Mouse (Mus musculus) hindbrain, embryonic 12.5 days (tissue): Measurements from ENCODE around the gene Kcne3. TPM values are rescaled to one million over a fixed set of nuclear protein-coding genes. Genes with fewer than 3 reads are reported as not detected.

Source experiments
- ATAC-seq: fragments of 200-750 bp; cut with Nextera tagmentation; 2 replicates; pipeline ENCODE4 v1.8.0; 2017; ENCODE audit warnings: moderate TSS enrichment; ENCODE audit not compliant: low FRiP score
- H3K27ac ChIP-seq: fragments of 300-500 bp; sonication (generic); 2 replicates; pipeline ENCODE4 v1.5.1; 2016; ENCODE audit warnings: mild to moderate bottlenecking
- H3K27me3 ChIP-seq: fragments of 300-500 bp; sonication (generic); 2 replicates; pipeline ENCODE4 v1.6.1; 2016; ENCODE audit warnings: mild to moderate bottlenecking
- H3K36me3 ChIP-seq: fragments of 300-500 bp; sonication (generic); 2 replicates; pipeline ENCODE4 v1.6.1; 2016; ENCODE audit warnings: mild to moderate bottlenecking
- H3K4me1 ChIP-seq: fragments of 300-500 bp; sonication (generic); 2 replicates; pipeline ENCODE4 v1.6.1; 2016
- H3K4me2 ChIP-seq: fragments of 300-500 bp; sonication (generic); replicated peaks from 2 replicates; pipeline ENCODE4 v1.6.1; 2016; ENCODE audit warnings: mild to moderate bottlenecking
- H3K4me3 ChIP-seq: fragments of 300-500 bp; sonication (generic); 2 replicates; pipeline ENCODE4 v1.5.1; 2016; ENCODE audit warnings: mild to moderate bottlenecking
- H3K9ac ChIP-seq: fragments of 300-500 bp; sonication (generic); 2 replicates; pipeline ENCODE4 v1.6.1; 2016; ENCODE audit warnings: mild to moderate bottlenecking, moderate library complexity
- H3K9me3 ChIP-seq: fragments of 300-500 bp; sonication (generic); replicated peaks from 2 replicates; pipeline ENCODE4 v1.6.1; 2016; ENCODE audit warnings: mild to moderate bottlenecking
- WGBS: fragments of 180-500 bp; shearing (Covaris S2); methylation state at CpG from one replicate; pipeline ENCODE4 v1.1.7; 2016; 5-methylcytosine and 5-hydroxymethylcytosine counted together
- polyA plus RNA-seq: library from polyadenylated mRNA; unstranded; fragments of >200 nt; fragmentation: Nextera tagmentation; extraction: Ambion mirVana; gene quantifications from 2 replicates; pipeline ENCODE4 v1.2.1, GENCODE M21; 2016

The Kcne3 gene
- polyA plus RNA-seq, 1 experiment from 2014 or later = 4.7 TPM

DNA sequence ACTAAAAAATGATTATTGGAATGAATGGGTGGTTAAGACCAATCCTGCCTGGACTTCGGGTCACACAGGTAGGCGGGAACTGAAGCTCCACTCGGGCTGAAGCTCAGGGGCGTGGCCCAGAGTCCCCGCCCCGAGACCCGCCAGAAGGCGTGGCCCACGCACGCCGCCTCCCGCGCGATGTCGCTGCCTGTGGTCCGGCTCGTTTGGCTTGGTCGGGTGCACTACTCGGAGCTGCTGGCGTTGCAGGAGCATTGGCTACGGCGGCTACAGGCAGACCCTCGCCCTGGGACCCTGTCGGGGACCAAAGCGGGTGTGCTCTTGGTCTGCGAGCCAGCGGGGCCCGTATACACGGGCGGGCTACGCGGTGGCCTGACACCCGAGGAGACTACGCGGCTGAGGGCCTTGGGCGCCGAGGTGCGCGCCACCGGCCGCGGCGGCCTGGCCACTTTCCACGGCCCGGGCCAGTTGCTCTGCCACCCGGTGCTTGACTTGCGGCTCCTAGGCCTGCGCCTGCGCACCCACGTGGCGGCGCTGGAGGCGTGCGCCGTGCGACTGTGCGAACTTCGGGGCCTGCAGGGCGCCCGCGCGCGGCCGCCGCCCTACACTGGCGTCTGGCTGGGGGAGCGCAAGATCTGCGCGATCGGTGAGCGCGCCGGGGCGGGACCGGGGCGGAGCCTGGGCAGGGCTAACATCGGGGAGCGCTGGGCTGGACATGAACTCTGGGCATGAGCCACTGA lies 17.0 kb upstream of the Kcne3 start, which contains the start of gene Lipt2:
TSS of gene Lipt2 (plus strand) at position 173 of the 737 bp plus-strand sequence.
- H3K4me1 ChIP-seq = peaks cover 6% of the 10 kb centered on the region
- H3K9me3 ChIP-seq = no peaks in the 10 kb centered on the region
- H3K27ac ChIP-seq = peak within 1 kb of the TSS; percentile 88
- H3K4me3 ChIP-seq = peak within 1 kb of the TSS; percentile 73
- H3K4me2 ChIP-seq = peak within 1 kb of the TSS; percentile 78
- under 1% methylated on average over 64 of the region's 78 CpGs for WGBS
- H3K9ac ChIP-seq = peak within 1 kb of the TSS; percentile 78
- H3K27me3 ChIP-seq = peaks cover 10% of the 10 kb centered on the region; the same call in 1 of the 2 replicates
- peak; percentile 99 for ATAC-seq
- H3K36me3 ChIP-seq = no peaks in the 10 kb centered on the region

DNA sequence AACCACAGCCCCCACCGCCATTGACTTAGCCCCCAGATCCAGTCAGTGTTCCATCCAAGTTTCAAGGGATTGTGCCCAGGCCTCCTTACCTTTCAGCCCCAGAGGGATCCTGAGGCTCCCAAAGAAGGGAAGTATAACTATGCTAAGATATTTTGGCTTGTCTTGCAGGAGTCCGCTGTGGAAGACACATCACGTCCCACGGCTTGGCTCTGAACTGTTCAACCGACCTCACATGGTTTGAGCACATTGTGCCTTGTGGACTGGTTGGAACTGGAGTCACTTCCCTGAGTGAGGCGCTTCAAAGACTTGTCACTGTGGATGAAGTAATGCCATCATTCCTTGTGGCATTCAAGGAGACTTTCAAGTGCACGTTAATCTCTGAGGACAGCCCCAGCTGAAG lies 16.3 kb upstream of the Kcne3 start:
- ATAC-seq = peak; percentile 5; the same call in 1 of the 2 replicates
- peaks cover 10% of the 10 kb centered on the region; the same call in 1 of the 2 replicates for H3K27me3 ChIP-seq
- H3K4me3 ChIP-seq = peak overlapping the region; percentile 73
- WGBS = 79% methylated on average over 7 of the region's 7 CpGs
- no peaks in the 10 kb centered on the region for H3K36me3 ChIP-seq
- no peaks in the 10 kb centered on the region for H3K9me3 ChIP-seq
- H3K27ac ChIP-seq = peak overlapping the region; percentile 88
- peak overlapping the region; percentile 78 for H3K9ac ChIP-seq
- H3K4me2 ChIP-seq = peak overlapping the region; percentile 78
- peaks cover 6% of the 10 kb centered on the region for H3K4me1 ChIP-seq

DNA sequence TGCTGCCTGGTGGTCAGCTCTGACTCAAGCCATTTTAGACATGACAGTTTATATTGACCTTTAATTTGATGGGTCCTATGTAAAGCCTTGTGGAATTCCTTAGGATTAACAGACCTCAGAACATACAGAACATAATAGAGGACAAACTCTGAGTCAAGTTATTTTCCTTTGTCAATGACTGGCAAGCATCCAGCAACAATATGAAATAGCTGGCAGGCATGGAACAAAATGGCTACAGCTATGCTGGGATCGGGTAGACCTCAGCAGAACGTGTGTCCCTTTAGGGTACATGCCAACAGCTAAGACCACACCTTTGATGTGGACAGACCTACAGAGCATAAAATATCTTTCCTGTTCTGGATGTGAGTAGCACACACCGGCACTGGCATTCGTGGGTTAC lies 12.8 kb upstream of the Kcne3 start:
- Histone ChIP-seq H3K9me3 (no peaks in the 10 kb centered on the region), H3K36me3 (no peaks in the 10 kb centered on the region), H3K4me3 (no peak overlapping the region), H3K4me2 (no peak overlapping the region), H3K27ac (no peak overlapping the region), H3K27me3 (no peaks in the 10 kb centered on the region), H3K4me1 (peaks cover 6% of the 10 kb centered on the region), H3K9ac (no peak overlapping the region)
- 89% methylated on average over 4 of the region's 4 CpGs for WGBS
- ATAC-seq = no peak

DNA sequence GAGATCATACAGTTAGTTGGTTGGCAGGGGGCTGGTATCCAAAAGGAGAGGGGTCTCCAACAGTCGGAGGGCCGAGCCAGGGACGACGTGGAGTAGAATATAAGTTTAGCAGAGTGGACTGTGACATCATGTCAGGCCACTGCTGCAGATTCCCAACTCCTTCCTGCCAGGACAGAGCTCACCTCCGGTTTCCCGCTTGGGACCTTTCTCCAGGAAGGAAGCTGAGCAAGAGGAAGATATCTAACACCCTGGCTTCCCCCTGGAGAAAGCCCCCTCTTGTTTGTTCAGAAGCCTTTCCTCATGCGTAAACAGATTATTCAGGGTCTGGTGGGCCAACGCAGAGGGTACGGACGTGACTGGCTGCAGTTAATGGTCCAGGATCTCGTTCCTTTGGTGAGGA lies 7.6 kb upstream of the Kcne3 start:
- H3K4me3 ChIP-seq = no peak overlapping the region
- ATAC-seq = no peak
- 85% methylated on average over 11 of the region's 11 CpGs for WGBS
- no peaks in the 10 kb centered on the region for H3K4me1 ChIP-seq
- no peaks in the 10 kb centered on the region for H3K36me3 ChIP-seq
- H3K9me3 ChIP-seq = no peaks in the 10 kb centered on the region
- no peak overlapping the region for H3K4me2 ChIP-seq
- no peak overlapping the region for H3K27ac ChIP-seq
- H3K9ac ChIP-seq = no peak overlapping the region
- no peaks in the 10 kb centered on the region for H3K27me3 ChIP-seq

DNA sequence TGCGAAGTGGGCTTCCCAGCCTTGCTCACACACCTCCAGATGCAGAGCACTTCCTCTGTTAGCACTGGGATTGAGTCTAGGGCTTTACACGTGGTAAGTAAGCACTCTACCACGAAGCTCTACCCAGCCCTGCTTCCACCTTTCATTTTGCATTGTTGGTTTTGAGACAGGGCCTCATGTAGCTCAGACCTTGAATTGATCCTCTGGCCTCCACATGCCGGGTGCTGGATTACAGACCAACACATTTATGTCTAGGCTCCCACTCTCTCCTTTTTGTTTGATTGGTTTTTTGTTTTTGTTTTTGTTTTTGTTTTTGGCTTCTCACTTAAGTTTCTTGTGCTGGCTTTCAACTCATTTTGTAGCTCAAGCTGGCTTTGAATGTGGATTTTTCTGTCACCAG lies 5.5 kb upstream of the Kcne3 start:
- no peaks in the 10 kb centered on the region for H3K9me3 ChIP-seq
- no peak for ATAC-seq
- H3K4me1 ChIP-seq = no peaks in the 10 kb centered on the region
- H3K36me3 ChIP-seq = no peaks in the 10 kb centered on the region
- no peak overlapping the region for H3K9ac ChIP-seq
- no peak overlapping the region for H3K27ac ChIP-seq
- H3K4me2 ChIP-seq = no peak overlapping the region
- no peak overlapping the region for H3K4me3 ChIP-seq
- 65% methylated on average over 4 of the region's 4 CpGs for WGBS
- H3K27me3 ChIP-seq = peaks cover 3% of the 10 kb centered on the region; the same call in 1 of the 2 replicates

- H3K9ac ChIP-seq = no peak overlapping the region
- H3K36me3 ChIP-seq = no peaks in the 10 kb centered on the region
- no peaks in the 10 kb centered on the region for H3K9me3 ChIP-seq
- peak overlapping the region; percentile 34 for H3K4me3 ChIP-seq
- peaks cover 12% of the 10 kb centered on the region for H3K4me1 ChIP-seq
- H3K27ac ChIP-seq = no peak overlapping the region
- peak overlapping the region; percentile 64 for H3K4me2 ChIP-seq
- peak; percentile 61; the same call in 1 of the 2 replicates for ATAC-seq
- H3K27me3 ChIP-seq = peaks cover 61% of the 10 kb centered on the region
- 10% methylated on average over 30 of the region's 30 CpGs for WGBS
Observed at GRCm38 (mm10) chr7:100178016-100178890, 2.0 kb downstream of the Kcne3 start.

DNA sequence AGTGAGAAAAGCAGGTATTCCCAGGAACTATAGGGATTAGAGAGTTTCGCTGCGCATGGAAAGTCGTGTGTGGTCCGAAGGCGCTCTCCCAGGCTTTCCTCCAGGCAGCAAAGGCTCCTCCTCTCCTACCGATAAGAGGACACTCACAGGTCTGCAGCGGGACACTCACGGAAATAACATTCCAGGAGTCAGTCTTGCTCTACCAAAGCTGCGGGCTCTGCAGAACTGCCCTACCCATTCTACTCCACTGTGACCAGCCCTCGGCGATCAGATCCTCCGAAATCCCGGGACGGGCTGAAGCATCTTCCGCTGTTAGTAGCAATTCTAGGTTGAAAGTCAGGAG lies 2.6 kb downstream of the Kcne3 start:
- H3K9ac ChIP-seq = no peak overlapping the region
- ATAC-seq = no peak
- peaks cover 61% of the 10 kb centered on the region for H3K27me3 ChIP-seq
- 3% methylated on average over 15 of the region's 15 CpGs for WGBS
- no peaks in the 10 kb centered on the region for H3K9me3 ChIP-seq
- no peak overlapping the region for H3K27ac ChIP-seq
- H3K4me2 ChIP-seq = peak overlapping the region; percentile 64
- H3K4me1 ChIP-seq = peaks cover 12% of the 10 kb centered on the region
- H3K36me3 ChIP-seq = no peaks in the 10 kb centered on the region
- peak overlapping the region; percentile 34 for H3K4me3 ChIP-seq

DNA sequence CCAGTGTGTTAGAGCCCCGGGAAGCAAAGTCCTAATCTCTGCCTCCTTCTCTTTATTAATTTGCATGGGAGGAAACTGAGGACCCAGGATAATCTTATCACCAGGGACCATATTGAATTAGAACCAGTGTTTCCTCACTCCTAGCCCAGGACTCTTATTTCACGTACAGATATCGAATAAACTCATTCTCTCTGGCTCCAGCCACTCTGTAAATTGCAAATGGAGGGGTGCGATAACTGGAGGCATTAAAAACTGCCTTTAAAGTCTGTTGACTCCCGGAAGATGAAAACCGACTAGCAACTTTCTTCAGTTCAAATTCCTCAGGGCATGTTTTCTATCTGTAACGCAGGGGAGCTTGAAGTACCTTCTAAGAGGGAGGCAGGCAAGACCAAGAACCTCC lies 3.1 kb downstream of the Kcne3 start:
- no peaks in the 10 kb centered on the region for H3K9me3 ChIP-seq
- H3K9ac ChIP-seq = no peak overlapping the region
- no peak overlapping the region for H3K27ac ChIP-seq
- peak overlapping the region; percentile 64 for H3K4me2 ChIP-seq
- peak overlapping the region; percentile 34; the same call in 1 of the 2 replicates for H3K4me3 ChIP-seq
- no peak for ATAC-seq
- no peaks in the 10 kb centered on the region for H3K36me3 ChIP-seq
- WGBS = 70% methylated on average over 7 of the region's 7 CpGs
- H3K27me3 ChIP-seq = peaks cover 61% of the 10 kb centered on the region
- peaks cover 12% of the 10 kb centered on the region for H3K4me1 ChIP-seq

- Histone ChIP-seq H3K4me2 (no peak overlapping the region), H3K36me3 (no peaks in the 10 kb centered on the region), H3K27me3 (peaks cover 61% of the 10 kb centered on the region), H3K27ac (no peak overlapping the region), H3K9ac (no peak overlapping the region), H3K9me3 (no peaks in the 10 kb centered on the region), H3K4me3 (no peak overlapping the region), H3K4me1 (peaks cover 12% of the 10 kb centered on the region)
- 77% methylated on average over 7 of the region's 7 CpGs for WGBS
- no peak for ATAC-seq
Observed at GRCm38 (mm10) chr7:100179836-100180407, 3.6 kb downstream of the Kcne3 start.

GRCm38 (mm10) chr7:100181176-100181575 lies 4.9 kb downstream of the Kcne3 start:
- 76% methylated on average over 2 of the region's 2 CpGs for WGBS

DNA sequence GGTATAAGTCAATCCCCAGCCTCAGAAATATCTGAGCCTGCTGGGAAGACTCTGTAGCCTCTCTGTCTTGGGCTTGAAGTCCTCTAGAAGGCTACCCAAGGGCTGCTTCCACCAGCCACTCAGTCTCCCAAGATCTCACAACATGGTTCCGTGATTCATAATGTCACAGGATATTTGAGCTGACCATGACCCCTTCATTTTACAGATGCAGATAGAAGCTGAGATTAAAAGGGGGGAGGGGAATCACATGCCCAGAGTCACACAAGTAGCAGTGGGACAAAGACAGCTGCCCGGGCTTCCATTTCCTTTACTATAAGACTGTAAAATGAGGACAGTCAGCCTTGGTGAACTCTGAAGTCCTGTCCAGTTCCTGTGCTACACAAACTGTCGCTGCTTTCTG lies 5.3 kb downstream of the Kcne3 start:
- ATAC-seq = no peak
- 72% methylated on average over 3 of the region's 3 CpGs for WGBS
- H3K27ac ChIP-seq = no peak overlapping the region

More at GRCm38 (mm10) chr7:100181176-100181575, 4.9 kb downstream of the Kcne3 start:
- Histone ChIP-seq H3K4me1 (peaks cover 12% of the 10 kb centered on the region), H3K9ac (no peak overlapping the region), H3K4me2 (no peak overlapping the region), H3K4me3 (no peak overlapping the region), H3K36me3 (no peaks in the 10 kb centered on the region), H3K27me3 (peaks cover 53% of the 10 kb centered on the region), H3K27ac (no peak overlapping the region), H3K9me3 (no peaks in the 10 kb centered on the region)
- no peak for ATAC-seq

DNA sequence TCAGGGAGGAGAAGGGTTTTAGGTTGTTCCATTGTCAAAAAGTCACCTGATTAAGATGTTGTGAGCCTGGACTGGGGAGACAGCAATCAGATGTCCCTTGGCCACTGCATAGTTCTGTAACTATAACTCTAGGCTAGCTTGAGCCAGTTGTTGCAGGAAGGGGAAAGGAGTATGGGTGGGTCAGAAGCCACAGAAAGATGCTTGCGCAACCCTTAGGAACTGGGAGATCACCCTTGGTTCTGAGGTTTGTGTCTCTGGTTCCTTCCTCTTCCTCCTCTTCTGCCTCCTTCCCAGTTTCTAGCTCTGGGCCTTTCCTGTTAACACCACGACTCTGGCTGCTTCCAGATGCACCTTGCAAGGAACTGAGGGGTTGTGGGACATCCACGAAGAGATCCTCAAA lies 6.1 kb downstream of the Kcne3 start:
- H3K36me3 ChIP-seq = no peaks in the 10 kb centered on the region
- H3K9me3 ChIP-seq = no peaks in the 10 kb centered on the region
- H3K4me1 ChIP-seq = peaks cover 12% of the 10 kb centered on the region
- peaks cover 43% of the 10 kb centered on the region for H3K27me3 ChIP-seq
- no peak overlapping the region for H3K4me2 ChIP-seq
- no peak overlapping the region for H3K27ac ChIP-seq
- ATAC-seq = no peak
- WGBS = 79% methylated on average over 3 of the region's 3 CpGs
- H3K4me3 ChIP-seq = no peak overlapping the region
- no peak overlapping the region for H3K9ac ChIP-seq

More for the DNA sequence above, 5.3 kb downstream of the Kcne3 start:
- Histone ChIP-seq H3K27me3 (peaks cover 50% of the 10 kb centered on the region), H3K4me2 (no peak overlapping the region), H3K9ac (no peak overlapping the region), H3K4me1 (peaks cover 12% of the 10 kb centered on the region), H3K36me3 (no peaks in the 10 kb centered on the region), H3K9me3 (no peaks in the 10 kb centered on the region), H3K4me3 (no peak overlapping the region)
